Mouse (Mus musculus): ENCODE measurements around the gene Golga7b. TPM values are rescaled to one million over a fixed set of nuclear protein-coding genes. Genes with fewer than 3 reads are reported as not detected.

The Golga7b gene
- 0.06 and 0.11 TPM in 2 replicates for polyA plus RNA-seq (2012; rRNA removed)
- not detected in 2 replicates for polyA plus RNA-seq (2014; fragmentation: Nextera tagmentation; extraction: Ambion mirVana)

DNA sequence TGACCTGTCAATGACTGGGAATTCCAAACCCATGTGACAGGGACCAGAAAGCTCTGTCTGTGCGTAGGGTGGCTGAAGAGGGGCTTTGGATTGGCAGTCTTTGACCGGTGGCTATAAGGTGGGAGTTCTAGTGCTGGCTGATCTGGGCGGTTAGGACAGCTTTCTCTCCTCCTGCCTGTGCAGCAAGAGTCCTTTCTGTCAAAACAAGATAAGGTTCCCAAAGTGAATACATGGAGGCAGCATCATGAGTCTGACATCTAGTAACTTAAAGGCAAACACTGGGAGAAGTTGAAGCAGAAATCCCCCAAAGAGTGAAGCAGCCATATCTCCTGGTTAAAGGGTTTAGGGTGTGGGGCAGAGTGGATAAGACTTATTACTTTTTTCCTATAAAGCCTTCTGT is at the start of gene Golga7b:
Golga7b (plus strand) TSS at position 56 of the 400 bp plus-strand sequence.
- ATAC-seq (ENCODE audit: low FRiP score, low read depth) (no peak), DNase-seq (ENCODE audit: low spot score) (no peak)
- H3K9ac ChIP-seq (ENCODE audit: low read depth, low read length, severe bottlenecking) = no peak within 1 kb of the TSS
- H3K4me2 ChIP-seq (replicated peaks; ENCODE audit: low read depth, low read length, severe bottlenecking) = no peak within 1 kb of the TSS
- no peak within 1 kb of the TSS for H3K27ac ChIP-seq (replicated peaks; ENCODE audit: low read depth, low read length)
- H3K4me1 ChIP-seq (ENCODE audit: control insufficient read depth, insufficient read depth, low read length) = no peaks in the 10 kb centered on the region
- no peaks in the 10 kb centered on the region for H3K27me3 ChIP-seq (ENCODE audit: control insufficient read depth, insufficient read depth, low read length)
- H3K9me3 ChIP-seq (ENCODE audit: control insufficient read depth, low read length) = no peaks in the 10 kb centered on the region
- H3K36me3 ChIP-seq (ENCODE audit: control insufficient read depth, insufficient read depth, low read length) = no peaks in the 10 kb centered on the region
- WGBS = 71% methylated on average over 3 of the region's 3 CpGs
- H3K4me3 ChIP-seq (replicated peaks; ENCODE audit: low read length) = no peak within 1 kb of the TSS
- no peak for TF ChIP-seq POLR2A (IDR thresholded peaks at IDR 0.05; ENCODE audit: borderline replicate concordance, extremely low read depth, insufficient read depth, insufficient read length)

DNA sequence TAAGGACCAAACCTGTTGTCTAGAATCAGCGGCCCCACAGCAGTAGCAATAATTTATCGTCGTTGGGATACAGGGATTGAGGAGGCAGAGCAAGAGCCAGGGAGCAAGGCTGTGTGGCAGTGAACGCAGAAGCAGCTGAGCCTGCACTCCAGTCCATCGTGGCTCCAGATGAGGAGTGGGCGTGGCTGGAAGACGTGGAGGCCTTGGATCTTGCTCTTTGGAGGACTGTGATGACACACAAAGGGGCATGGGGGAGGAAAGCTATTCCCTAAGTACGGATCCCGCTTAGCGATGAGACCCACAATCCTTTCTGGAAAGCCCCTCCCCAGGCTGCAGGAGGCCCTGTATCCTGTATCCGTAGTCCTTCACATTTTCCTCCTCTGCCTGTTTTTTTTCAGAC is 49.3 kb upstream of the Golga7b start:
- peaks cover 50% of the 10 kb centered on the region for H3K27me3 ChIP-seq (ENCODE audit: control insufficient read depth, insufficient read depth, low read length)
- no peak for TF ChIP-seq POLR2A (IDR thresholded peaks at IDR 0.05; ENCODE audit: borderline replicate concordance, extremely low read depth, insufficient read depth, insufficient read length)
- H3K36me3 ChIP-seq (ENCODE audit: control insufficient read depth, insufficient read depth, low read length) = no peaks in the 10 kb centered on the region
- no peak overlapping the region for H3K9ac ChIP-seq (ENCODE audit: low read depth, low read length, severe bottlenecking)
- DNase-seq (ENCODE audit: low spot score) (no peak), ATAC-seq (ENCODE audit: low FRiP score, low read depth) (no peak)
- peaks cover 15% of the 10 kb centered on the region for H3K4me1 ChIP-seq (ENCODE audit: control insufficient read depth, insufficient read depth, low read length)
- no peak overlapping the region for H3K27ac ChIP-seq (replicated peaks; ENCODE audit: low read depth, low read length)
- no peak overlapping the region for H3K4me3 ChIP-seq (replicated peaks; ENCODE audit: low read length)
- H3K4me2 ChIP-seq (replicated peaks; ENCODE audit: low read depth, low read length, severe bottlenecking) = no peak overlapping the region
- H3K9me3 ChIP-seq (ENCODE audit: control insufficient read depth, low read length) = no peaks in the 10 kb centered on the region
- WGBS = 54% methylated on average over 11 of the region's 11 CpGs

DNA sequence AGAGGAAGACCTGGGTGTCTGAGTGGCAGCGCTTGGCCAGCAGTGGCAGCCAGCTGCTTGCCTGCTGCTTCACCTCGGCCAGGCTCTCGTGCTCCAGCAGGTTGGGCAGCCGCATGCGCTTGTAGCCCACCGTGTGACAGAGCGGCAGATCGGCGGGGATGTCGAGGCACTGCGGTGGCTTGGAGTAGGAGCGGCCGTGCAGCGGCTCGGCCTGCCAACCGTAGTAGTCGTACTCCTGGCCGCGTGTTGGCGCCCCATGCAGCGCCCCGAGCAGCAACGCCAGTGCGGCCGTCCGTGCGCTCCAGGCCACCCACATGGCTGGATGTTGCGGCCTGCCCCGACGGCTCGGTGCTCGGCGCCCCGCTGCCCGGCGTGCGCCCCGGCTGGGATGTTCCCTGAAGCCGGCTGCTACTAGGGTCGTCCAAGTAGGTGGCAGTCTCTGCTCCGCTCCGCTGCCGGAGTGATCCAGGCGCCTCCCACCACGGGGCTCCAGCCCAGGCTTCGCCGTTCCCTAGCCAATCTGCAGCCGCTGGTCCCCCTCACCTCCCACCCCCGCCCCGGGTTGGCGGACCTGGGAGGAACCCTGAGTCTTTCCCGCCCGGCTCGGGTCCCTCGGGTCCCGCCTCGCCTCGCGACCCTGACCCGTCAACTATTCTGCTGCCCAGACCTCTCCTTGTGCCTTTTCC is 45.5 kb upstream of the Golga7b start, which contains the start of gene Sfrp5:
Sfrp5 (minus strand) TSS at position 557 of the 686 bp plus-strand sequence.
- H3K9ac ChIP-seq (ENCODE audit: low read depth, low read length, severe bottlenecking) = no peak within 1 kb of the TSS
- H3K27me3 ChIP-seq (ENCODE audit: control insufficient read depth, insufficient read depth, low read length) = peaks cover 56% of the 10 kb centered on the region
- WGBS = 4% methylated on average over 52 of the region's 60 CpGs
- no peaks in the 10 kb centered on the region for H3K9me3 ChIP-seq (ENCODE audit: control insufficient read depth, low read length)
- peaks cover 10% of the 10 kb centered on the region for H3K4me1 ChIP-seq (ENCODE audit: control insufficient read depth, insufficient read depth, low read length)
- TF ChIP-seq POLR2A (IDR thresholded peaks at IDR 0.05; ENCODE audit: borderline replicate concordance, extremely low read depth, insufficient read depth, insufficient read length) = no peak
- no peak for DNase-seq (ENCODE audit: low spot score)
- peak within 1 kb of the TSS; percentile 32 for H3K4me3 ChIP-seq (replicated peaks; ENCODE audit: low read length)
- no peak within 1 kb of the TSS for H3K27ac ChIP-seq (replicated peaks; ENCODE audit: low read depth, low read length)
- 0 out of 2 replicates have a peak, but pooled peaks have one; percentile 31 for ATAC-seq (ENCODE audit: low FRiP score, low read depth)
- H3K4me2 ChIP-seq (replicated peaks; ENCODE audit: low read depth, low read length, severe bottlenecking) = peak within 1 kb of the TSS; percentile 44
- H3K36me3 ChIP-seq (ENCODE audit: control insufficient read depth, insufficient read depth, low read length) = no peaks in the 10 kb centered on the region

DNA sequence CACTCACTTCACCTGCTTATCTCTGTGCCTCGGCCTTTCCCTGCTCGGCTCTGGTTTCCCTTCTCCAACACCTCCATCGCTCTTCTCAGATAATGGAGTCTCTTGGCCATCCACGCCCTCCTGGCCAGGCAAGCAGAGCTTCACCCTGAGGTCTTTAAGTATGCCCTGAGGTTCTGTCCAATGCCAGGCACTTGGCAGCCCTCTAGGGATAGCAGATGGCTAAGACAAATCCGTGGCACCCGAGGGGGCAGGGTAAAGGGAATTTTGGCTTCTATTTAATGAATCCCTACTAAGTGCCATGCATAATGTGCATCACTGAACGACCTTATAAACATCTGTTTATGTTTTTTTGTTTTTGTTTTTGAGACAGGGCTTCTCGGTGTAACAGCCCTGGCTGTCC is 44.9 kb upstream of the Golga7b start:
- DNase-seq (ENCODE audit: low spot score) = no peak

DNA sequence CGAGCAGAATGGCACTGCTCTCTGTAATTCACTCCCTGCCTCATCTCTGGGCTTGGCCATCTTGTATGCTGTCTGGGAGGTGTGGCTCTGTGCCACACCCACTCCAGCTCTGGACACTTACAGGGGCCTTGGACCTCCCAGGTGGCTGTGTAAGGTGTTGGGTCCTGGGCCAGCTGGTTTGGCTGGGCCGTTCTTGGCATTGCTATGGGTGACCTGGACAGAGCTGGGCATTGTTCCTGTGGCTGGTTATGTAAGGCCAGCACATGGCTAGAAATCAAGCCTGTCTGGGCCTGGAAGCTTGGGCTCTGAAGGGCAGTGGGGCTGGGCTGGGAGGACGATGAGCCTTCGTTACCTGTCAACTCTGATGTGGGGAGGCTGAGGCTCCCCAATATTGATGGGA is 43.1 kb upstream of the Golga7b start:
- TF ChIP-seq POLR2A (IDR thresholded peaks at IDR 0.05; ENCODE audit: borderline replicate concordance, extremely low read depth, insufficient read depth, insufficient read length) = no peak
- no peak overlapping the region for H3K4me3 ChIP-seq (replicated peaks; ENCODE audit: low read length)
- peaks cover 10% of the 10 kb centered on the region for H3K4me1 ChIP-seq (ENCODE audit: control insufficient read depth, insufficient read depth, low read length)
- H3K9ac ChIP-seq (ENCODE audit: low read depth, low read length, severe bottlenecking) = no peak overlapping the region
- WGBS = 76% methylated on average over 4 of the region's 4 CpGs
- DNase-seq (ENCODE audit: low spot score) (no peak), ATAC-seq (ENCODE audit: low FRiP score, low read depth) (no peak)
- no peak overlapping the region for H3K4me2 ChIP-seq (replicated peaks; ENCODE audit: low read depth, low read length, severe bottlenecking)
- H3K27me3 ChIP-seq (ENCODE audit: control insufficient read depth, insufficient read depth, low read length) = peaks cover 42% of the 10 kb centered on the region
- H3K36me3 ChIP-seq (ENCODE audit: control insufficient read depth, insufficient read depth, low read length) = no peaks in the 10 kb centered on the region
- no peaks in the 10 kb centered on the region for H3K9me3 ChIP-seq (ENCODE audit: control insufficient read depth, low read length)
- H3K27ac ChIP-seq (replicated peaks; ENCODE audit: low read depth, low read length) = no peak overlapping the region

More for the DNA sequence above, 44.9 kb upstream of the Golga7b start:
- ATAC-seq (ENCODE audit: low FRiP score, low read depth) = no peak
- peaks cover 10% of the 10 kb centered on the region for H3K4me1 ChIP-seq (ENCODE audit: control insufficient read depth, insufficient read depth, low read length)
- WGBS = 39% methylated on average over 8 of the region's 8 CpGs
- H3K9me3 ChIP-seq (ENCODE audit: control insufficient read depth, low read length) = no peaks in the 10 kb centered on the region
- no peak overlapping the region for H3K27ac ChIP-seq (replicated peaks; ENCODE audit: low read depth, low read length)
- no peak for TF ChIP-seq POLR2A (IDR thresholded peaks at IDR 0.05; ENCODE audit: borderline replicate concordance, extremely low read depth, insufficient read depth, insufficient read length)
- H3K4me2 ChIP-seq (replicated peaks; ENCODE audit: low read depth, low read length, severe bottlenecking) = no peak overlapping the region
- no peak overlapping the region for H3K4me3 ChIP-seq (replicated peaks; ENCODE audit: low read length)
- H3K9ac ChIP-seq (ENCODE audit: low read depth, low read length, severe bottlenecking) = no peak overlapping the region
- no peaks in the 10 kb centered on the region for H3K36me3 ChIP-seq (ENCODE audit: control insufficient read depth, insufficient read depth, low read length)
- peaks cover 56% of the 10 kb centered on the region for H3K27me3 ChIP-seq (ENCODE audit: control insufficient read depth, insufficient read depth, low read length)
